Mouse (Mus musculus): ENCODE measurements at regions not wholly inside any gene's neighbourhood (a gene's known extent, or its start where the extent isn't known, plus 50 kb on each side); places are given as distances from the start of the nearest gene placed in this dataset.
"Not testable (repeated sequence)": the region's sequence is repeated elsewhere in the genome, so short reads cannot be mapped to it uniquely, and the experiment has no call there.

DNA sequence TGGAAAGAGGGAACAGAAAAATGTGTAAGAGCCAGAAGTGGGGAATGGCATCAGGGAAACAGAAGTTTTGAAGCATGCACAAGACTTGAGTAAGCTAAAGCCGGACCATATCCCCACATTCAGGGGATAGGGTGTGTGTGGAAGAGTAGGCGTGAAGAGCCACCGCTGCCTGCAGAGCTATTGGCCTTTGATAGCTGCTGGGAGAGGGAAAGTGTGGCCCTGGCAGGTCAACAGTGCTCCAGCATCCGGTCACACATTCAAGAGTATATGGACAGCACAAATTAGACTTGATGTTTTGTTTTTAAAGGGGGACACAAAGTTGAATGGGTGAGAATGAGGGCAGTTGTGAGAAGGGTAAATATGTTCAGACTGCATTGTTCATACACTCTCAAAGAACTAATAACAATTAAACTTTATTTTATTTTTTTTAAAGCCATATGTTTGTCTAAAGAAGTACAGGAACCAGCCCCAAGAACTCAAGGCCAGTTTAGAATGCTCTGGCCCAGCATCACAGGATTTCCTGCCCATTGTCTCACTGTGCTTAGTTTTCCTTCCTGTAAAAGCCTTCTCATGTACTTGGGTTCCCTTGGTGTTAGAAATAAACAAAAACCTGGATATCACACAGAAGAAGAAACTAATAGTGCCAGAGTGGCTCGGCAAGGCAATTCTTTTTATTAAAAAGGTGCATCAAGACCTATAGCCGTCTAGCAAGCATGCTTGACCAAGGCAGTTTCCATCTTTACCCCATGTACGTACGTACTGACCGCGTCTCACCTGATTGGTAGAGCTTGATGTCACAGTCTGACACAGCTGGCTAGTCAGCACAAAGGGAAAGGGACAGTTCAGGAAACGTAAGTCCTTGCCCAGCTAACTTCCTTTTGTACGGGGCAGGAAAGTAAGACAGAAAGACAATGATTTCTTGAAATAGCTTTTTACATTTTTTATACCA, 144.6 kb upstream of the Rbbp6 start:
- no peaks in the 10 kb centered on the region for H3K4me1 ChIP-seq
- 0 out of 2 replicates have a peak, but pooled peaks have one; percentile 60 for ATAC-seq (replicated peaks; ENCODE audit: low FRiP score)

DNA sequence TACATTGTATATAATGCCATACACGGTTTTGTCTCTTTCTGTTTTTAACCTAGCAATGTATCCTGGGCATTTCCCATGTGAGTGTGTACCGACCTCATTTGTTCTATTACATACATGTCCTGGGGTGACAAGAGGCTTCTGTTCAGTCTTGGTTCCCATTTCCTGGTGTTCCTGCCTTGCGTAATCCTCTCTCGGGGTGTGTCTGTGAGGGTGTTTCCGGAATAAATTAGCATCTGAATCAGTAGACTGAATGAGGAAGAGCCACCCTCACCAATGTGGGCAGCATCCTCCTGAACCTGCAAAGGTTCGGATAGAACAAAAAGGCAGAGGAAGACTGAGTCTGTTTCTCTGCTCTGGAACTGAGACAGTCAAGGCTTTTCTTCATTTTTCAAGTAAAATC, 142.1 kb upstream of the Rbbp6 start:
- no peaks in the 10 kb centered on the region for H3K4me1 ChIP-seq
- no peak overlapping the region for H3K27ac ChIP-seq
- no peak overlapping the region for H3K4me2 ChIP-seq
- no peaks in the 10 kb centered on the region for H3K27me3 ChIP-seq
- 67% methylated on average over 6 of the region's 6 CpGs for WGBS
- no peak overlapping the region for H3K4me3 ChIP-seq (replicated peaks)
- H3K9ac ChIP-seq = no peak overlapping the region
- ATAC-seq (replicated peaks; ENCODE audit: low FRiP score) = no peak
- H3K9me3 ChIP-seq (replicated peaks) = no peaks in the 10 kb centered on the region
- no peaks in the 10 kb centered on the region for H3K36me3 ChIP-seq

More for the DNA sequence above, 144.6 kb upstream of the Rbbp6 start:
- no peak overlapping the region for H3K4me2 ChIP-seq
- no peaks in the 10 kb centered on the region for H3K36me3 ChIP-seq
- no peak overlapping the region for H3K9ac ChIP-seq
- H3K27me3 ChIP-seq = no peaks in the 10 kb centered on the region
- no peaks in the 10 kb centered on the region for H3K9me3 ChIP-seq (replicated peaks)
- H3K27ac ChIP-seq = peak overlapping the region; percentile 81
- H3K4me3 ChIP-seq (replicated peaks) = no peak overlapping the region
- WGBS = 70% methylated on average over 12 of the region's 12 CpGs

DNA sequence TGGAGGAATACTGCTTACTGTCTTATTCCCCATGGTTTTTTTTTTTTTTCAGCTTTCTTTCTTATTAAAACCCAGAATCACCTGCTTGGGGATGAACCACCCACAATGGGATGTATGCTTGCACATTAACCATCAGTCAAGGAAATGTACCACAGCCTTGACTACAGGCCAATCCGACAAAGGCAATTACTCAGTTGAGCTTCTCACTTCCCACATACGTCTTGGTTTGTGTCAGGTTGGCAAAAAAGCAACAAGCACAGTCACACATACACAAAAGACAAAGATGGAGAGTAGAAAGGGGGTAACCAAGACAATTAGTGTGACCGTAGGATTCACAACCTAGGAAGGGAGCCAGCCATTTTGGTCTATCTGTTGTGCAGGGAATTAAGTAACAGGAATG, 126.4 kb upstream of the Rbbp6 start:
- Histone ChIP-seq H3K4me1 (no peaks in the 10 kb centered on the region), H3K27ac (no peak overlapping the region), H3K27me3 (peaks cover 22% of the 10 kb centered on the region), H3K36me3 (no peaks in the 10 kb centered on the region), H3K4me2 (no peak overlapping the region), H3K4me3 (replicated peaks) (no peak overlapping the region), H3K9ac (no peak overlapping the region), H3K9me3 (replicated peaks) (no peaks in the 10 kb centered on the region)
- no peak for ATAC-seq (replicated peaks; ENCODE audit: low FRiP score)
- WGBS = 90% methylated on average over 3 of the region's 3 CpGs

DNA sequence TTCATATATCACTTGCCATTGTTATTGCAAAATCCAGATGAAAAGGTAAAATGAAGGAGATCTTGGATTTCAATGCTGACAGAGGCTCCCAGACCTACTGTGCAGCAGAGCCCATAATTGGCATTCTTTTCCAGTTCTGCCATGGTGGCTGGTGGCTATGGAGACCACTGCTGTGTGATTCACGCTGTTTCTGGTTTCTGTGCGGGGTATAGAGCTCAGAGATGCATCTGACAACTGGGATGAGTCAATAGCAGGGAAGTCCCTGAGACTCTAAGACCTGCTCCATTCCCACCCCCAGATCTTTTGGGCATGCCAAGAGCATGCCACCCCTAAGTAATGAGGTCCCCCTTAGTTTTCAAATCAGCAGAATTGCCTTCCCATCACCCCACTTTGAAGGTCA, 120.7 kb upstream of the Rbbp6 start:
- WGBS = 85% methylated on average over 2 of the region's 2 CpGs
- no peaks in the 10 kb centered on the region for H3K36me3 ChIP-seq
- H3K9me3 ChIP-seq (replicated peaks) = no peaks in the 10 kb centered on the region
- H3K4me2 ChIP-seq = no peak overlapping the region
- no peak overlapping the region for H3K27ac ChIP-seq
- no peak overlapping the region for H3K9ac ChIP-seq
- no peaks in the 10 kb centered on the region for H3K4me1 ChIP-seq
- no peak for ATAC-seq (replicated peaks; ENCODE audit: low FRiP score)
- H3K4me3 ChIP-seq (replicated peaks) = no peak overlapping the region
- H3K27me3 ChIP-seq = peaks cover 19% of the 10 kb centered on the region

DNA sequence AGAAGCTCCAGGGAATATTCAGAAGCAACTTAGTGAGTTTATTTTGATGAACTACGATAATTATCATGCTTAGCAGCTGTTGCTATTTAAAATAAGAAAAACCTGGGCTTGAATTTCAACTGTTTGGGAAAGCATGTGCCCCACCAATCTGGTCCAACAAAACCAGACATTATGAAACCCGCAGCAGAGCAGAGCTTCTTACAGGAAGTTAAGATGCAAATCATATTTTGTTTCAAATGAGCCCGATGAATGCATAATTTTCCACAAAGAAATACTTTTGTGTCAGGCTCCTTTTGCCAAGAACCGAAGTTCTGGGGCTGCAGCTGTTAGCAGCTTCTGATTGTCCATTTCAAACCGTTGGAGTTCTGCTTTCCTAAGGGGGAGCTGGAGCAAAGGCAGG, 118.1 kb upstream of the Rbbp6 start:
- Histone ChIP-seq H3K9me3 (replicated peaks) (no peaks in the 10 kb centered on the region), H3K27ac (no peak overlapping the region), H3K4me1 (no peaks in the 10 kb centered on the region), H3K9ac (no peak overlapping the region), H3K36me3 (no peaks in the 10 kb centered on the region), H3K27me3 (peaks cover 19% of the 10 kb centered on the region), H3K4me3 (replicated peaks) (no peak overlapping the region), H3K4me2 (no peak overlapping the region)
- 67% methylated on average over 5 of the region's 5 CpGs for WGBS
- ATAC-seq (replicated peaks; ENCODE audit: low FRiP score) = no peak

DNA sequence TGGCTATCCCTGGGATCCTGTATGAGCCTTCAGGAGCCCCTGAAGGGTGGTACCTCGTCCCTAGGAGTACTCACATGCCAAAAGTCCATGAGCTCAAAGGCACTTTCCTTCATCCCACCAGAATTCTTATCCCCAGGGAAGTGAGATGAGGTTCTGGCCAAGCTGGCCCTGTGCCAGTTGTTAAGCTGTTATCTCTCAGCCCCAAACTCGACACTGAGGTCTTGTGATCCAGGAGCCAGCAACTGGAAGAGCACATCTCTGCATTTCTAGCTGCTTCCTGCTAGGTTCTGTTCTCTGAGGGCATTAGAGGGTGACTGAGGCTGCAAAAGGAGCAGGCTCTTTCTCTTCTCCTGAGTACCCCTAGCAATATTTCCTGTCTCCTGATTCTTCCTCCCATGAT, 92.1 kb upstream of the Rbbp6 start:
- H3K9ac ChIP-seq = no peak overlapping the region
- no peaks in the 10 kb centered on the region for H3K9me3 ChIP-seq (replicated peaks)
- H3K27me3 ChIP-seq = no peaks in the 10 kb centered on the region
- WGBS = 36% methylated on average over 2 of the region's 2 CpGs
- ATAC-seq (replicated peaks; ENCODE audit: low FRiP score) = no peak
- H3K27ac ChIP-seq = no peak overlapping the region
- no peak overlapping the region for H3K4me3 ChIP-seq (replicated peaks)
- H3K4me1 ChIP-seq = 0 out of 2 replicates have a peak, but pooled peaks cover 4% of the 10 kb centered on the region
- no peak overlapping the region for H3K4me2 ChIP-seq
- H3K36me3 ChIP-seq = no peaks in the 10 kb centered on the region

DNA sequence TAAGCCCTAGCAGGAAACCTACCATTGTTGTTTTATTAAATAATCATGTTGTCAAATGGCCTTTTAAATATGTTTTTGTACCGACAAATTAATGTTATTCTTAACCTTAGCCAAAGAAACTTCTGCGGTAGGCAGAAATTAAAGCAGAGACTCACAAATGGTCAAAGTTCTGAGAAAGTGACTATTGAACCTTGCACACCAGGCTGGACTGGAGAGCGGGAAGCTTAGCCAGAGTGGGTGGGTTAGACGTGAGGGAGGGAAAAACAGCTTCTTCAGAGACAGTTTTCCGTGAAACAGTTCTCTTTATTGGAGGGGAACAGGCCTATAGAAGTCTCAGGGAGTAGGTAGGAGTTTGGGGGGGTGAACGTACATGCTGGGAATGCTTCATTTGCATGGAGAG, 89.2 kb upstream of the Rbbp6 start:
- Histone ChIP-seq H3K36me3 (no peaks in the 10 kb centered on the region), H3K9me3 (replicated peaks) (no peaks in the 10 kb centered on the region), H3K27ac (no peak overlapping the region), H3K4me3 (replicated peaks) (no peak overlapping the region), H3K4me1 (0 out of 2 replicates have a peak, but pooled peaks cover 4% of the 10 kb centered on the region), H3K27me3 (no peaks in the 10 kb centered on the region), H3K4me2 (no peak overlapping the region), H3K9ac (no peak overlapping the region)
- 49% methylated on average over 6 of the region's 6 CpGs for WGBS
- ATAC-seq (replicated peaks; ENCODE audit: low FRiP score) = no peak

DNA sequence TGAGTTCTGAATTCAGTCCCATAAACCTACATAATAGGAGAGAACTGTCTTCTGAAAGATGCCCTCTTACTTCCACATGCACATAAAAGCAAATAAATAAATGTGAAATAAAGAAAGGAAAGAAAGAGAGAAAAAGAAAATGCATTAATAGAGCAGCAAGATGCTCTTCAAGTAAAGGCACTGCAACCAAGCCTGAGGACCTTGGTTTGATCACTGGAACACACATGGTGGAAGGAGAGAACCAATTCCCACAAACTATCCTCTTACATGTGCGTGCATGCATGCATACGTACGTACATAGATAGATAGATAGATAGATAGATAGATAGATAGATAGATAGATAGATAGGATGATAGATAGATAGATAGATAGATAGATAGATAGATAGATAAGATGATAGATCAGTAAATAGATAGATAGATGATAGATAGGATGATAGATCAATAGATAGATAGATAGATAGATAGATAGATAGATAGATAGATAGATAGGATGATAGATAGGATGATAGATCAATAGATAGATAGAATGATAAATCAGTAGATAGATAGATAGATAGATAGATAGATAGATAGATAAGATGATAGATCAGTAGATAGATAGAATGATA, 83.5 kb upstream of the Rbbp6 start:
- WGBS = 95% methylated on average over 3 of the region's 3 CpGs
- H3K4me1 ChIP-seq; H3K9me3 ChIP-seq (replicated peaks); H3K27me3 ChIP-seq; ATAC-seq (replicated peaks; ENCODE audit: low FRiP score); H3K9ac ChIP-seq; H3K4me2 ChIP-seq; H3K4me3 ChIP-seq (replicated peaks); H3K36me3 ChIP-seq; H3K27ac ChIP-seq: not testable (repeated sequence)

DNA sequence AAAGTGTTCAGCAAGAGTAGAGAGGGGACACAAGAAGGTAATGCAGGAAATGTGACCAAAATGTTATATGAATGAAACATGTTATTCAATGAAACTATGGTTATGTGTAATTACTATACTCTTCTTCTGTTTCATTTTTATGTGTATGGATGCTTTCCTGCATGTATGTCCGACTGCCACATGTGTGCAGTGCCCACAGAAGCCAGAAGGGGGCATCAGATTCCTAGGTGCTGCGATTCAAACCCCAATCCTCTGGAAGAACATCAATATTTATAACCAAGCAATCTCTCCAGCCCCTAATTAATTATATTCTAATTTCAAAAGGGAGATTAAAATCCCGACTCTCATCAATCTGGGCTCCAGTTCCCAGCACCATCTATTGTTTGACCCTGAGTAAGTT, 78.7 kb upstream of the Rbbp6 start:
- no peak overlapping the region for H3K27ac ChIP-seq
- ATAC-seq (replicated peaks; ENCODE audit: low FRiP score) = no peak
- no peak overlapping the region for H3K4me3 ChIP-seq (replicated peaks)
- no peak overlapping the region for H3K9ac ChIP-seq
- WGBS = 82% methylated on average over 3 of the region's 3 CpGs
- H3K4me2 ChIP-seq = no peak overlapping the region
- no peaks in the 10 kb centered on the region for H3K36me3 ChIP-seq
- no peaks in the 10 kb centered on the region for H3K27me3 ChIP-seq
- no peaks in the 10 kb centered on the region for H3K4me1 ChIP-seq
- no peaks in the 10 kb centered on the region for H3K9me3 ChIP-seq (replicated peaks)

DNA sequence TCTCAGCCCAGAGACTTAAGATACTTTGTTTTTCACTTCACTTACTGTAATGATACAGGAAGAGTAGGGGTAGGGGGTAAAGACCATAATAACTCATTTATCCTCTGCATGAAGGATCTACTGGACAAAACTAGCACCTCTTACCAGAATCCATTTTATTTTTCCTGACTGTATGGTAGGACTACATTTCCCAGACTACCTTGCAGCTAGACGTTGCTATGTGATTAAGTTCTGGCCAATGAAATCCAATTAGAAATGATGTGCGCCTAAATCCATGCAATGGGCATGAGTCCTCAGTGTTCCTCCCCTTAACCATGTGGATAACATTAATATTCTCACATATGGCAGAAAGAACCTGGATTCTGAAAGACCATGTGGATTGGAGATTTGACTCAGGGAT, 68.3 kb upstream of the Rbbp6 start:
- Histone ChIP-seq H3K4me1 (no peaks in the 10 kb centered on the region), H3K4me2 (no peak overlapping the region), H3K9ac (no peak overlapping the region), H3K27ac (no peak overlapping the region), H3K36me3 (no peaks in the 10 kb centered on the region), H3K9me3 (replicated peaks) (no peaks in the 10 kb centered on the region), H3K4me3 (replicated peaks) (no peak overlapping the region), H3K27me3 (no peaks in the 10 kb centered on the region)
- 64% methylated on average over 2 of the region's 2 CpGs for WGBS
- no peak for ATAC-seq (replicated peaks; ENCODE audit: low FRiP score)

DNA sequence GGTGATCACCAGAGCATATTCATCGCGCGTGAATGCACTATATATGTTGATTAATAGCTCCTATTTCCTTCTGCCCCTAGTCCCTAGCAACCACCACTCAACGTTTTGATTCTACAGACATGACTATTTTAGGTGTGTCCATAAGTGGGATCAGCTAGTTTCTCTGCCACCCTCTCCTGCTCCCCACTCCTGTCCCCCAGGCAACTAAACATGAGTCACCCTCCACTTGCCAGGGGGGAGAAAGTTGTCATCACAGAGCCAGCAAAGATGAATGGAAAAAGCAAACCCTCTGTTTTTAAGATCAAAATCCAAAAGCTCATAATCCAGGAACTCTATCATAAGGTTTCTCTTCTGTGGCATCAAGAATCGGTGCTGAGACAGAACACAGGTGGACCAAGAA, 59.4 kb upstream of the Rbbp6 start:
- H3K4me3 ChIP-seq (replicated peaks) = no peak overlapping the region
- no peak for ATAC-seq (replicated peaks; ENCODE audit: low FRiP score)
- 75% methylated on average over 5 of the region's 5 CpGs for WGBS
- H3K9ac ChIP-seq = no peak overlapping the region
- H3K36me3 ChIP-seq = no peaks in the 10 kb centered on the region
- H3K27me3 ChIP-seq = no peaks in the 10 kb centered on the region
- H3K4me1 ChIP-seq = no peaks in the 10 kb centered on the region
- no peaks in the 10 kb centered on the region for H3K9me3 ChIP-seq (replicated peaks)
- no peak overlapping the region for H3K4me2 ChIP-seq
- H3K27ac ChIP-seq = no peak overlapping the region

DNA sequence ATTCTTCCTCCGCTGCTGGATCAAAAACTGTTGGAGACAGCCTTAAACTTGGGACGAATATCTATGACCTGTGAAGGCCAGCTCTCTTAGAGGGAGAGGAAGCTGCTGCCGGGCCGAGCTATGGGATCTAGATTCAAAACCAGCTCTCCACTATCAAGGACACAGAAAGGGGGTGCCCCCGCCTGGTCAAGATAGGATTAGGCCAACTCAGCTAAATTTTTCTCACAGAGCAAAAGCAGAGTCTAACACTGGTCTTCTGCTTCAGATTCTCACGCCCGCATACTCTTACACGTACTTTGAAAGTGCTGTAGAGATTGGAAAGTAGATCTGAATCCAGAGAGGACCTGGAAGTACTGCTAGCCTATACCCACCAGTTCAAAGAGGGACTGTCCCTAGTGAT, 56.2 kb upstream of the Rbbp6 start:
- no peak for ATAC-seq (replicated peaks; ENCODE audit: low FRiP score)
- H3K4me2 ChIP-seq = no peak overlapping the region
- H3K4me1 ChIP-seq = no peaks in the 10 kb centered on the region
- H3K9me3 ChIP-seq (replicated peaks) = no peaks in the 10 kb centered on the region
- H3K36me3 ChIP-seq = no peaks in the 10 kb centered on the region
- no peak overlapping the region for H3K4me3 ChIP-seq (replicated peaks)
- no peak overlapping the region for H3K27ac ChIP-seq
- H3K9ac ChIP-seq = no peak overlapping the region
- 83% methylated on average over 8 of the region's 8 CpGs for WGBS
- no peaks in the 10 kb centered on the region for H3K27me3 ChIP-seq
